Mouse (Mus musculus) heart, postnatal 0 days (tissue): Measurements from ENCODE around the gene Zswim5. TPM values are rescaled to one million over a fixed set of nuclear protein-coding genes. Genes with fewer than 3 reads are reported as not detected.

Experiments used
- ATAC-seq: fragments of 200-750 bp; cut with Nextera tagmentation; 2 replicates; pipeline ENCODE4 v1.8.0; 2017; ENCODE audit warnings: low read depth, moderate number of reproducible peaks, moderate library complexity; ENCODE audit not compliant: insufficient read depth
- DNase-seq: peaks from one replicate; pipeline ENCODE4 v3.0.0-alpha.2; 2016; ENCODE audit warnings: low spot score
- H3K27ac ChIP-seq: fragments of 300-500 bp; sonication (generic); 2 replicates; pipeline ENCODE4 v1.5.1; 2014; ENCODE audit warnings: low read depth, mild to moderate bottlenecking
- H3K27me3 ChIP-seq: fragments of 300-500 bp; sonication (generic); 2 replicates; pipeline ENCODE4 v1.6.1; 2014; ENCODE audit warnings: low read length, mixed read lengths; ENCODE audit not compliant: control insufficient read depth, insufficient read depth
- H3K36me3 ChIP-seq: fragments of 300-500 bp; sonication (generic); replicated peaks from 2 replicates; pipeline ENCODE4 v1.6.1; 2014; ENCODE audit warnings: low read length, mixed read lengths; ENCODE audit not compliant: control insufficient read depth, insufficient read depth
- H3K4me1 ChIP-seq: fragments of 300-500 bp; sonication (generic); 2 replicates; pipeline ENCODE4 v1.6.1; 2014; ENCODE audit warnings: antibody characterized with exemption; ENCODE audit not compliant: control insufficient read depth, insufficient read depth
- H3K4me2 ChIP-seq: fragments of 300-500 bp; sonication (generic); 2 replicates; pipeline ENCODE4 v1.6.1; 2014; ENCODE audit warnings: low read depth, mild to moderate bottlenecking, low read length, moderate library complexity
- H3K4me3 ChIP-seq: fragments of 300-500 bp; sonication (generic); 2 replicates; pipeline ENCODE4 v1.5.1; 2014; ENCODE audit warnings: low read depth, low read length
- H3K9ac ChIP-seq: fragments of 300-500 bp; sonication (generic); replicated peaks from 2 replicates; pipeline ENCODE4 v1.6.1; 2014; ENCODE audit warnings: low read depth, low read length, mixed read lengths
- H3K9me3 ChIP-seq: fragments of 300-500 bp; sonication (generic); replicated peaks from 2 replicates; pipeline ENCODE4 v1.6.1; 2016; ENCODE audit warnings: low read length; ENCODE audit not compliant: control insufficient read depth
- CTCF ChIP-seq: IDR thresholded peaks from 2 replicates; pipeline ENCODE4 v1.5.1; 2016; ENCODE audit warnings: antibody characterized with exemption, control low read depth, low read depth
- EP300 ChIP-seq: IDR thresholded peaks from 2 replicates; pipeline ENCODE4 v1.6.1; 2016; ENCODE audit warnings: antibody characterized with exemption, low read depth
- WGBS: fragments of 180-500 bp; shearing (Covaris S2); extraction: QIAGEN DNeasy Blood & Tissue Kit; methylation state at CpG from one replicate; pipeline ENCODE4 v1.1.7; 2014; 5-methylcytosine and 5-hydroxymethylcytosine counted together
- polyA plus RNA-seq: library from polyadenylated mRNA; unstranded; fragments of >200 nt; fragmentation: Nextera tagmentation; extraction: Ambion mirVana; gene quantifications from 2 replicates; pipeline ENCODE4 v1.2.1, GENCODE M21; 2015
- total RNA-seq: library from RNA; depleted of rRNA; stranded (reverse); fragments of >200 nt; gene quantifications from 2 replicates; pipeline ENCODE4 v1.2.3, GENCODE M21; 2014; ENCODE audit warnings: low replicate concordance

The Zswim5 gene
- total and polyA plus RNA-seq, 2 experiments from 2014 or later, result 0.34 to 1.5 TPM

DNA sequence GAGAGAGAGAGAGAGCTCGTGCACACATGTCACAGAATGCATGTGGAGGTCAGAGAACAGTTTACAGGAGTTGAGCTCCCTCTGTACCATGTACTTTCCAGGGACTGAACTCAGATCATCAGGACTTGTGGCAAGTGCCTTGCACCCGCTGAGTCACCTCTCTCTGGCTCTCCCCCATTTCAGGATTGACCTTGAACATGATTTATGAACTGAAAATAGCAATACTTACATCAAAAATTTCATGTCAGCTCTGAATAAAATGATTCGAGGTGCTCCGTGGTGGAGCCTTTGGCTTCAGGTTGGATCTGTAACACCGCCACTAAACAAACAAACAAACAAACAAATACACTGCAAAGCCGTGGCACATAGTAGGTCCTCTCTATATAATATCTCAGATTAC, 36.3 kb upstream of the Zswim5 start:
- DNase-seq (no peak), ATAC-seq (no peak)
- H3K4me2 ChIP-seq, result no peak overlapping the region
- H3K4me3 ChIP-seq, result no peak overlapping the region
- no peaks in the 10 kb centered on the region; the same call in 1 of the 2 replicates for H3K9me3 ChIP-seq
- no peak overlapping the region for H3K27ac ChIP-seq
- 78% methylated on average over 6 of the region's 6 CpGs for WGBS
- 0 out of 2 replicates have a peak, but pooled peaks cover 7% of the 10 kb centered on the region for H3K27me3 ChIP-seq
- no peak overlapping the region for H3K9ac ChIP-seq
- TF ChIP-seq EP300, result no peak
- no peak for TF ChIP-seq CTCF
- no peaks in the 10 kb centered on the region for H3K4me1 ChIP-seq
- no peaks in the 10 kb centered on the region for H3K36me3 ChIP-seq

DNA sequence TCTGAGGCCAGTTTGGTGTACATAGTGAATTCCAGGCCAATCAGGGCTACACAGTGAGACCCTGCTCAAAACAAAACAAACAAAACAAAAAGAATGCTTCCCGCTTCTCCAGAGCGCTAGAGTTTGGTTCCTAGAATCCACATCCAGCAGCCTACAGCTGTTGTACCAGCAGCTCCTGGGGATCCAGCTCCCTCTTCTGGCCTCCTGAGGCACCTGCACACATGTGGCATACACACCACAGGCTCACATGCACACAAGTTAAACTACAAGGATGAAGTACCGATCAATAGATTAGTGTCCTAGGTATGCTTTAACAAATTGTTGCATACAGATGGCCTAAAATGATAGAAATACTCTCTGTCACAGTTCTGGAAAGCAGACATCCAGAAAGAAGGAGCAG, 32.9 kb upstream of the Zswim5 start:
- TF ChIP-seq CTCF, result no peak
- TF ChIP-seq EP300, result no peak
- H3K4me3 ChIP-seq, result no peak overlapping the region
- H3K27ac ChIP-seq, result no peak overlapping the region
- H3K9me3 ChIP-seq, result no peaks in the 10 kb centered on the region; the same call in 1 of the 2 replicates
- no peak overlapping the region for H3K4me2 ChIP-seq
- H3K9ac ChIP-seq, result no peak overlapping the region
- DNase-seq (no peak), ATAC-seq (no peak)
- 0 out of 2 replicates have a peak, but pooled peaks cover 4% of the 10 kb centered on the region for H3K27me3 ChIP-seq
- H3K4me1 ChIP-seq, result no peaks in the 10 kb centered on the region
- WGBS, result 95% methylated on average over 3 of the region's 3 CpGs
- no peaks in the 10 kb centered on the region for H3K36me3 ChIP-seq

GRCm38 (mm10) chr4:116849901-116850300, 27.3 kb upstream of the Zswim5 start:
- ATAC-seq (no peak), DNase-seq (no peak)
- no peak overlapping the region for H3K27ac ChIP-seq
- 78% methylated on average over 3 of the region's 3 CpGs for WGBS
- H3K4me3 ChIP-seq, result no peak overlapping the region
- H3K9me3 ChIP-seq, result no peaks in the 10 kb centered on the region
- TF ChIP-seq CTCF (no peak), EP300 (no peak)
- no peaks in the 10 kb centered on the region for H3K4me1 ChIP-seq
- no peak overlapping the region for H3K4me2 ChIP-seq
- no peaks in the 10 kb centered on the region for H3K27me3 ChIP-seq
- no peak overlapping the region for H3K9ac ChIP-seq
- H3K36me3 ChIP-seq, result no peaks in the 10 kb centered on the region

DNA sequence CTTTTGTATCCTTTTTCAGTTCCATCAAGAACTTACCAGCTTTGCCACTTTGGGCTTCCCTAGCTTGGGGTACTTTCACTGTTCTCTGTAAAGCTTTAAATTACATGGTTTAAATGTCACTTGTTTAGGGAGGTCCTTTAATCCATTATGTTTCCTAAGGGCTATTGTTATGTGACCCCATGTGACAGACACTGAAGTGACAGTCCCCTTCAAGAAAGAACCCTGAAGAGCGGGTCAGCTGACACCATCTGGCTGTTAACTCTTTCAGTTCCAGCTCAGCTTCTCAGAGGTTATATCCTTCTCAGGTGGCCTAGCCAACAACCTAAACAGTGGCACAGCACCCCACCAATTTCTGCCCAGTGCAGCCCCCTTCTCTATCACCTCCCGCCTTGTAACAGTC, 22.9 kb upstream of the Zswim5 start:
- H3K4me1 ChIP-seq, result no peaks in the 10 kb centered on the region
- H3K9me3 ChIP-seq, result no peaks in the 10 kb centered on the region
- no peak overlapping the region for H3K27ac ChIP-seq
- no peaks in the 10 kb centered on the region for H3K27me3 ChIP-seq
- H3K4me2 ChIP-seq, result no peak overlapping the region
- DNase-seq (no peak), ATAC-seq (no peak)
- no peak for TF ChIP-seq CTCF
- no peak for TF ChIP-seq EP300
- no peaks in the 10 kb centered on the region for H3K36me3 ChIP-seq
- H3K4me3 ChIP-seq, result no peak overlapping the region
- H3K9ac ChIP-seq, result no peak overlapping the region
- 45% methylated on average over 2 of the region's 2 CpGs for WGBS

DNA sequence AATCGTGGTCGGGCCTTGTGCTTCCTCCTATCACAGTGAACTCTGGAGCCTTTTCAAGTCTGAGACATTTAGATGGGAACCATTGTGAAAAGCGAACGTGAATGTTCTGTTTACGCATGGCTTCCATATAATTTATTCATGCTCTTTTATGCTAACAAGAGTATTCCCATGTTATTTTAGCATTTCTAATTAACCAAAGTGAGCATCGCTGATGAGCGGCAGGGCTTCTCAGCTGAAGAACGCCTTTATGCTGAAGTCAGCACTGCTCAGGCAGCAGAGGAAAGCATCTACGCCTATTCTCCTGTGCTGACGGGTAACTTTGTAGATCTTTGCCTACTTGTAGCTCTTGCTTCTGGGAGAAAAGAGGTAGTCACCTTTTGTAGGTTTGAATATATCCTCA, 20.0 kb upstream of the Zswim5 start:
- DNase-seq, result no peak
- Histone ChIP-seq H3K9ac (no peak overlapping the region), H3K27ac (no peak overlapping the region), H3K4me2 (no peak overlapping the region), H3K4me3 (no peak overlapping the region), H3K4me1 (no peaks in the 10 kb centered on the region), H3K36me3 (no peaks in the 10 kb centered on the region), H3K27me3 (0 out of 2 replicates have a peak, but pooled peaks cover 2% of the 10 kb centered on the region), H3K9me3 (no peaks in the 10 kb centered on the region)
- 87% methylated on average over 10 of the region's 10 CpGs for WGBS
- no peak for TF ChIP-seq CTCF
- TF ChIP-seq EP300, result no peak
- no peak for ATAC-seq

GRCm38 (mm10) chr4:116859711-116860110, 17.5 kb upstream of the Zswim5 start:
- no peaks in the 10 kb centered on the region for H3K9me3 ChIP-seq
- WGBS, result 58% methylated on average over 5 of the region's 5 CpGs
- DNase-seq, result no peak

More at GRCm38 (mm10) chr4:116859711-116860110, 17.5 kb upstream of the Zswim5 start:
- Histone ChIP-seq H3K4me3 (no peak overlapping the region), H3K9ac (no peak overlapping the region), H3K4me1 (no peaks in the 10 kb centered on the region), H3K36me3 (no peaks in the 10 kb centered on the region), H3K4me2 (no peak overlapping the region), H3K27me3 (0 out of 2 replicates have a peak, but pooled peaks cover 2% of the 10 kb centered on the region), H3K27ac (no peak overlapping the region)
- no peak for ATAC-seq
- no peak for TF ChIP-seq EP300
- no peak for TF ChIP-seq CTCF
